Mouse (Mus musculus) forebrain, embryonic 13.5 days (tissue): ENCODE results near the gene Rps9. TPM values are rescaled to one million over a fixed set of nuclear protein-coding genes. Genes with fewer than 3 reads are reported as not detected.

ENCODE experiments used
- microRNA-seq: library from miRNA; unstranded; fragments of <30 nt; microRNA quantifications from one replicate; pipeline ENCODE4, GENCODE M21; 2016
- polyA plus RNA-seq: library from polyadenylated mRNA; unstranded; fragments of >200 nt; fragmentation: Nextera tagmentation; extraction: Ambion mirVana; gene quantifications from 2 replicates; pipeline ENCODE4 v1.2.1, GENCODE M21; 2015

Rps9 gene
- polyA plus RNA-seq, 1 experiment from 2014 or later, result 1,336 TPM

Small RNAs within 50 kb of the gene (microRNA-seq; reads per million reads assigned to microRNA genes)
- 2.4 reads per million for gene Mir3572

Other genes with a start within 250 kb of the Rps9 start
- gene Tarm1, start 201.4 kb upstream of the Rps9 start, polyA plus RNA-seq, result not detected in 2 replicates
- gene Oscar, start 87.8 kb upstream of the Rps9 start, polyA plus RNA-seq, result 0.27 and 0.34 TPM in 2 replicates
- gene Ndufa3, start 86.6 kb upstream of the Rps9 start, polyA plus RNA-seq, result 452 and 481 TPM in 2 replicates
- gene Tfpt, start 74.1 kb upstream of the Rps9 start, polyA plus RNA-seq, result 31.3 and 33.1 TPM in 2 replicates
- 134 and 149 TPM in 2 replicates for gene Prpf31, start 74.0 kb upstream of the Rps9 start, polyA plus RNA-seq
- gene Cnot3, start 58.7 kb upstream of the Rps9 start, polyA plus RNA-seq, result 55.3 and 56.3 TPM in 2 replicates
- 16.1 and 19.2 TPM in 2 replicates for gene Leng1, start 38.2 kb upstream of the Rps9 start, polyA plus RNA-seq
- gene Tmc4, start 26.4 kb upstream of the Rps9 start, polyA plus RNA-seq, result 2.1 and 3.4 TPM in 2 replicates
- 227 and 236 TPM in 2 replicates for gene Tsen34, start 11.1 kb upstream of the Rps9 start, polyA plus RNA-seq
- 36.2 and 41.6 TPM in 2 replicates for gene Mboat7, start 10.5 kb upstream of the Rps9 start, polyA plus RNA-seq
- 0.18 and 0.19 TPM in 2 replicates for gene Pirb, start 16.4 kb downstream of the Rps9 start, polyA plus RNA-seq
- not detected in 2 replicates for gene Gm15448, start 121.7 kb downstream of the Rps9 start, polyA plus RNA-seq
- gene Pira2, start 141.1 kb downstream of the Rps9 start, polyA plus RNA-seq, result not detected in 2 replicates
- gene Gm14548, start 194.1 kb downstream of the Rps9 start, polyA plus RNA-seq, result not detected in 2 replicates
- gene Lilra6, start 211.5 kb downstream of the Rps9 start, polyA plus RNA-seq, result not detected in 2 replicates